Mouse (Mus musculus) midbrain, embryonic 11.5 days (tissue): ENCODE data around the gene Timm8b. TPM values are rescaled to one million over a fixed set of nuclear protein-coding genes. Genes with fewer than 3 reads are reported as not detected.

ENCODE experiments used
- ATAC-seq: fragments of 200-750 bp; cut with Nextera tagmentation; 2 replicates; pipeline ENCODE4 v1.8.0; 2017; ENCODE audit warnings: moderate TSS enrichment, moderate library complexity; ENCODE audit not compliant: low FRiP score
- DNase-seq: peaks from one replicate; pipeline ENCODE4 v3.0.0; 2015; ENCODE audit warnings: low spot score; ENCODE audit errors: missing footprints
- H3K27ac ChIP-seq: fragments of 300-500 bp; sonication (generic); 2 replicates; pipeline ENCODE4 v1.5.1; 2014; ENCODE audit warnings: low read depth, low read length
- H3K27me3 ChIP-seq: fragments of 300-500 bp; sonication (generic); 2 replicates; pipeline ENCODE4 v1.6.1; 2014; ENCODE audit warnings: mild to moderate bottlenecking, low read length, moderate library complexity, mixed read lengths; ENCODE audit not compliant: control insufficient read depth, insufficient read depth
- H3K36me3 ChIP-seq: fragments of 300-500 bp; sonication (generic); 2 replicates; pipeline ENCODE4 v1.6.1; 2014; ENCODE audit warnings: mild to moderate bottlenecking, low read length, moderate library complexity, mixed read lengths; ENCODE audit not compliant: control insufficient read depth, insufficient read depth
- H3K4me1 ChIP-seq: fragments of 300-500 bp; sonication (generic); 2 replicates; pipeline ENCODE4 v1.6.1; 2014; ENCODE audit warnings: low read length; ENCODE audit not compliant: control insufficient read depth, insufficient read depth
- H3K4me2 ChIP-seq: fragments of 300-500 bp; sonication (generic); 2 replicates; pipeline ENCODE4 v1.6.1; 2014; ENCODE audit warnings: mild to moderate bottlenecking, moderate library complexity
- H3K4me3 ChIP-seq: fragments of 300-500 bp; sonication (generic); 2 replicates; pipeline ENCODE4 v1.5.1; 2014; ENCODE audit warnings: low read depth, low read length
- H3K9ac ChIP-seq: fragments of 300-500 bp; sonication (generic); 2 replicates; pipeline ENCODE4 v1.6.1; 2014; ENCODE audit warnings: low read length
- H3K9me3 ChIP-seq: fragments of 300-500 bp; sonication (generic); 2 replicates; pipeline ENCODE4 v1.6.1; 2016; ENCODE audit warnings: low read length; ENCODE audit not compliant: control insufficient read depth
- WGBS: fragments of 180-500 bp; shearing (Covaris S2); extraction: QIAGEN DNeasy Blood & Tissue Kit; methylation state at CpG from one replicate; pipeline ENCODE4 v1.1.7; 2014; 5-methylcytosine and 5-hydroxymethylcytosine counted together
- polyA plus RNA-seq: library from polyadenylated mRNA; unstranded; fragments of >200 nt; fragmentation: Nextera tagmentation; extraction: Ambion mirVana; gene quantifications from 2 replicates; pipeline ENCODE4 v1.2.1, GENCODE M21; 2014

The Timm8b gene
- polyA plus RNA-seq: 333 and 369 TPM in 2 replicates

DNA sequence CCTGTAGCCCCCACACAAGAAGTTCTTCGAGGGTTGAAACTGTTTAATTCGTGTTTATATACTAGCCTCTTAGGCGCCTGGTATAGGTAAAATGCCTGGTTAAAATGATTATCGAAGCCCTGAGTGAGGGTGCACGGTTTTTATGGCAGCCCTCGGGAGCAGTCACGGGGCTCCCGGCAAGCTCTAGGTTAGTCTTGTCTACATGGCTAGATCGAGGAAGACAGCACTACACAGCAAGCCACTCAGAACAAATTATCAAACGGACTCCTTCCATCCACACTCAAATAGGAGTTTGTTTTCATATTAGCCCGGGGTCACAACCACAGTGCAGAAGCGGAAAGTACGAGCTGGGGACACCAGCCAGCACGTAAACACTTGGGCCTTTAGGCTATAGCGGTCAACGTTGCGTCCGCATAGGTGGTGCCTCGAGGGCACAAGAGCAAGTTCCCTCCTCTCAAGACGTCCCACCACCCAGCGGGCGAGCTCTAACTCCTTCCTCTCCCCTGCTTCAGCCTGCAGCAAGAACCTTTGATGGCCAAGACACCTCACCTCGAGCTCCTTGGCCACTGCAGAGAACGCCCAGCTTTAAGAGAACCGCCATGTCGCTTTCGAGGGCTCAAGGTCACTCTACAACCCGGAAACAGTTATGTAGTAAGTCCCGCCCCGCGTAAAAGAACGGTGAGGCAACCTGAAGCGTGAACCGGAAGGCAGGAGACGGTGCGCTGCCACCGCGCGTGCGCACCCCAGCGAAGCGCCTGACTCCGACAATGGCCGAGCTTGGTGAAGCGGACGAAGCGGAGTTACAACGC lies at the start of gene Timm8b, which contains the start of gene Sdhd:
Gene Timm8b, plus strand, starts transcription at position 722 of the 809 bp plus-strand sequence.
Gene Sdhd, minus strand, starts transcription at position 624 of the 809 bp plus-strand sequence.
- no peaks in the 10 kb centered on the region for H3K9me3 ChIP-seq
- H3K27me3 ChIP-seq: no peaks in the 10 kb centered on the region
- peak within 1 kb of the TSS; percentile 92 for H3K9ac ChIP-seq
- peak within 1 kb of the TSS; percentile 85 for H3K27ac ChIP-seq
- H3K36me3 ChIP-seq: peaks cover 5% of the 10 kb centered on the region
- ATAC-seq (peak; percentile 99), DNase-seq (peak; percentile 99)
- H3K4me1 ChIP-seq: peaks cover 18% of the 10 kb centered on the region
- peak within 1 kb of the TSS; percentile 84 for H3K4me3 ChIP-seq
- H3K4me2 ChIP-seq: peak within 1 kb of the TSS; percentile 96
- 1% methylated on average over 48 of the region's 48 CpGs for WGBS

DNA sequence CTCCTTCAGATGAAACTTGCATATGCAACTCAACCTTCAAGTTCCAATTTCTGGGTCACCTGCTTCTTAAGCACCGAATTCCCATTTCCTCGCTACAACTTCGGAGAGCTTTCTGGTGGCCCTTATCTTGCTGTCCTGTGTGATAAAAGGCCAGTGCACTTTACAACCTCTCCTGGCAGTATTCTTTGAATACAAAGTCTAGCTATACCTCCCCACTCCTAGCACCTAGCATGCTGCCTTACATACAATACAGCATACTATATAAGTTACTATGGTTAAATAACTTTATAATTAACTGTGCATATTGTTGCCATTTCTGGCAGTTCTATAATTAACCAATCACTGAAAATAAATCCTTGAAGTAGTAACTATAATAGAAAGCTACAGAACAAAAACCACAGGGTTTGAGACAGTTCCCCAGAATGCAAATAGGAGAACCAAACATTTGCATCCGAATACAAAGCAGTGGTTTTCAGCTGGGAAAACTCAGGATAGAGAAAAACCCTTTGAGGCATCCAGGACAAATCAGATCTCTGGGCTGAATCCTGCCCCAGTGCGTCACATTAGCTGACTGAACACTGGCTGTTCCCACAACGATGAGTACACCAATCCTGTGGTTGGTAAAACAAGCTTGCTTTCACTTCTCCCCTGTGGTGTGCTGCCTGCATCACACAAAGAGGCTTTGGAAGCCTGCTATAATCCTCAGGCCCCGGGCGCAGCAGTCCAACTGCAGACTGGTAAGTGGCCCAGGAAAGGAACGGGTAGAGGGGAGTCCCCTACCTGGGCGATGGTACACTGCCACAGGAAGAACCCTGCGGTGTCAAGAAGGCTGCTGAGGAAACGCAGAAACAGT lies 49.2 kb upstream of the Timm8b start, which contains the start of gene Il18:
Gene Il18, plus strand, starts transcription at position 587 of the 853 bp plus-strand sequence.
- WGBS: 21% methylated on average over 12 of the region's 12 CpGs
- H3K27ac ChIP-seq: peak within 1 kb of the TSS; percentile 88
- DNase-seq (peak; percentile 95), ATAC-seq (peak; percentile 98)
- H3K9ac ChIP-seq: peak within 1 kb of the TSS; percentile 63
- no peaks in the 10 kb centered on the region for H3K36me3 ChIP-seq
- H3K9me3 ChIP-seq: no peaks in the 10 kb centered on the region
- no peaks in the 10 kb centered on the region for H3K27me3 ChIP-seq
- H3K4me2 ChIP-seq: peak within 1 kb of the TSS; percentile 45
- H3K4me3 ChIP-seq: peak within 1 kb of the TSS; percentile 27
- H3K4me1 ChIP-seq: peaks cover 12% of the 10 kb centered on the region; the same call in 1 of the 2 replicates

DNA sequence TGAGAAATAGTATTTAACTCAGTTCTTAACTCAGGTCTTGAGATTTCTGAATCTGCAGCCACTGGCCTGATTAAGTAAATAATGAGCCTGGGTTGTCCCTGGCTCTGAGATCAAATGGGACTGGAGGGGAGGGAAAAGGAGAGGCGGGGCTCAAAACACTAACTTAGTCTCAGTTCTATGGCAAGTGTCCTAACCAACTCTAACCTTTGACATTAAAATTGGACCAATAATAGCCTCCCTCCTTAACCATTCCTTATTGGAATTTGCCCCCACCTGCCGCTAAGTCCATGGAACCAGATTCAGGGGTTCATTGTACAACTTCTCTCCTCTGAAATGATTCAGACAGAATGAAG lies 48.6 kb upstream of the Timm8b start, which contains the start of gene Bco2:
Gene Bco2, minus strand, starts transcription at position 88 of the 353 bp plus-strand sequence.
- Histone ChIP-seq H3K4me1 (peaks cover 12% of the 10 kb centered on the region; the same call in 1 of the 2 replicates), H3K36me3 (no peaks in the 10 kb centered on the region), H3K27me3 (no peaks in the 10 kb centered on the region), H3K27ac (peak within 1 kb of the TSS; percentile 88), H3K4me3 (peak within 1 kb of the TSS; percentile 27), H3K9me3 (no peaks in the 10 kb centered on the region), H3K9ac (peak within 1 kb of the TSS; percentile 63), H3K4me2 (peak within 1 kb of the TSS; percentile 45)
- 10% methylated on average over 2 of the region's 2 CpGs for WGBS
- ATAC-seq: peak; percentile 76
- DNase-seq: no peak

DNA sequence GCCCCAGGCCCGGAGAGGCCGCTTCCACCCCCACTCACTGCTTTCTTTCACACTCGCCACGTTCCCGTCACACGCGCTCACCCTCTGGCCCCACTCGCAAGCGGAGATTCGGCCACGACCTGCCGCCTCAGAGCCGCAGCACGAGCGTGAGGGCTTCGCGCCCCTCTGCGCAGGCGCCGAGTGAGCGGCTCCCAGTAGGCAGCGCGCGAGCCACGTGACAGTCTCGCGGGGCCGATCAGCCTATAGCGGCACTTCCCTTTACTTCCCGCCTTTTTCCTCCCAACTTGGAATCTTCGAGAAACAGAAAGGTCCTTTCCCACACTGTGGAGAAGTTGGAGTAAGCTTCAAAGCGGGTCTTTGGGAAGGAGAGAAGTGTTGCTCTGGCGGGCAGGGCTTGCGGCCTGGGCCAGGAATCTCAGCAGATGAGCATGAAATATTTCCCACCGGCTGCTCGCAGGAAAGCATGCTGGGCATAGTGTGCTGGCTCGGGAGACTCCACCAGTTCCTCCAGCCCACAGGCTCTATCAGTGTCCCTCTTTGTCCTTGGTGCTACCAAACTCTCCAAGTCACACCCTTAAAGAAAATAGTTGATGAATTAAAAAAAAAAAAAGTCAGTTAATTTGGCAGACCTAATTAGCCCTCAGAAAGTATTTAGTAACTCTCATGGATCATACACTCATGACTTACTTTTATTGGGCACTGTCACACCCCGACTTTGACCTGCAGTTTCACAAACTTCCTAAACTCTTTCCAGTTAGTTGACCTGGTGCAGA lies 42.4 kb upstream of the Timm8b start, which contains the start of gene Tex12:
Gene Tex12, minus strand, starts transcription at position 181 of the 773 bp plus-strand sequence.
- no peaks in the 10 kb centered on the region for H3K27me3 ChIP-seq
- no peak within 1 kb of the TSS for H3K27ac ChIP-seq
- H3K9me3 ChIP-seq: no peaks in the 10 kb centered on the region
- no peak for ATAC-seq
- H3K4me1 ChIP-seq: no peaks in the 10 kb centered on the region
- H3K4me2 ChIP-seq: no peak within 1 kb of the TSS
- no peak within 1 kb of the TSS for H3K4me3 ChIP-seq
- H3K9ac ChIP-seq: no peak within 1 kb of the TSS
- WGBS: 87% methylated on average over 38 of the region's 38 CpGs
- H3K36me3 ChIP-seq: no peaks in the 10 kb centered on the region
- DNase-seq: no peak

DNA sequence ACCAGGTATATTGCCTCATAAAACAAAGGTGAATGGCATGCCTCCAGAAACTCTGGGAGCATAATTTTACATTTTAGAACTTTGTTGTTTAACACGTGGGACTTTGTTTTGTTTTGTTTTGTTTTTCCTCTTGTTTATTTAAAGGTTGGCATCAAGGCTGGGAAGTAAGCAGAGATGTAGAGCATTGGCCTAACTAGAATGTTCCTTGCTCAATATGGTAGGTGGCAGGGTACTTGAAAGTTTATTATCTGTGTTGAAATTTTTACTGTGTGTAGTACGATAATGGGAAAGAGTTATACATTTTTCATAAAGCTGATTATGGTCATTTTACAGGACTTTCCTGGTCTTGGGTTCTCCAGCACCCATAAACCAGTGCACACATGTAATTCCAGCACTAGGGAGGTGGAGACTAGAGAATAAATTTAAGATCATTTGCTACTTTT lies 41.8 kb upstream of the Timm8b start:
- no peak for ATAC-seq
- 87% methylated on average over 2 of the region's 2 CpGs for WGBS

DNA sequence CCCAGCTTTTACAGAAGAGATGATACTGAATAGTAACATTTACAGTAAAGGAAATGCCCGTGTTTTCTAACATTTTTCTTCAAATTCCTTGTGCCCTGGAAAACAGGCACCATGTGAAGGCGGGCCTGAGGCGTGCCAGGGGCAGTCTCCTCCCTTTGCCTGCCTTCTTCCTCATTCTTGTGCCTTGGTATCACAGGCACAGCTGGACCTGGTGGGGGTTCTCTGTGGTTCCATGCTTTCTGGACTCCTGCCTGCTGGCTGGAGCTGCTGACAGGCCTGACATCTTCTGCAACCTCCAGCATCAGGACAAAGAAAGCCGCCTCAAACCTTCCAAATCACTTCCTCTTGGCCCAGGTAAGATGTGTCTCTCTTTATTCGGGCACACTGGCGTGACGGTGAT lies 38.5 kb upstream of the Timm8b start:
- Histone ChIP-seq H3K4me1 (no peaks in the 10 kb centered on the region), H3K9ac (no peak overlapping the region), H3K9me3 (no peaks in the 10 kb centered on the region), H3K27ac (no peak overlapping the region), H3K27me3 (no peaks in the 10 kb centered on the region), H3K36me3 (no peaks in the 10 kb centered on the region), H3K4me2 (no peak overlapping the region), H3K4me3 (no peak overlapping the region)
- DNase-seq (no peak), ATAC-seq (no peak)
- 78% methylated on average over 7 of the region's 7 CpGs for WGBS

More for the DNA sequence above, 41.8 kb upstream of the Timm8b start:
- no peak for DNase-seq
- no peak overlapping the region for H3K4me3 ChIP-seq
- H3K27me3 ChIP-seq: no peaks in the 10 kb centered on the region
- H3K9me3 ChIP-seq: no peaks in the 10 kb centered on the region
- H3K4me2 ChIP-seq: no peak overlapping the region
- no peaks in the 10 kb centered on the region for H3K36me3 ChIP-seq
- H3K27ac ChIP-seq: no peak overlapping the region
- no peak overlapping the region for H3K9ac ChIP-seq
- no peaks in the 10 kb centered on the region for H3K4me1 ChIP-seq

DNA sequence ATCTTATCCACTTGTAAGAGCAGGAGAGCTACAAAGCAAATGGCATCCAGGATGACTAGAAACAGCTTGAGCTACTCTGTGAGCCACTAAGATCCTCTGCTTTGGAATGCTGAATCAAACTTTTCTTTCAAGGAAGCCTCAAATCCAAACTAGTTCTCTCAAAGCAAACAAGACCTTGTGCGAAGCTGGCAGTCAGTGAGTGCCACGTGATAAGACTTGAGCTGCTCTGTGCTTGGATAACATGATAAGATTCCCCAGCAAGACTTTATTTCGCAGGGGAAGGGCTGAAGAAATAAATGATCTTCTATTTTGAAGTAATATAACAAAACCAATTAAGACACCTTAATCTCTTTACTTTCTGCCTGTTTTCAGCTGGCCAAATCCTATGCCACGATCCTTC lies 37.8 kb upstream of the Timm8b start:
- Histone ChIP-seq H3K27ac (no peak overlapping the region), H3K4me2 (no peak overlapping the region), H3K27me3 (no peaks in the 10 kb centered on the region), H3K9me3 (no peaks in the 10 kb centered on the region), H3K4me1 (no peaks in the 10 kb centered on the region), H3K4me3 (no peak overlapping the region), H3K9ac (no peak overlapping the region), H3K36me3 (no peaks in the 10 kb centered on the region)
- DNase-seq: no peak
- WGBS: 79% methylated on average over 4 of the region's 4 CpGs
- no peak for ATAC-seq

DNA sequence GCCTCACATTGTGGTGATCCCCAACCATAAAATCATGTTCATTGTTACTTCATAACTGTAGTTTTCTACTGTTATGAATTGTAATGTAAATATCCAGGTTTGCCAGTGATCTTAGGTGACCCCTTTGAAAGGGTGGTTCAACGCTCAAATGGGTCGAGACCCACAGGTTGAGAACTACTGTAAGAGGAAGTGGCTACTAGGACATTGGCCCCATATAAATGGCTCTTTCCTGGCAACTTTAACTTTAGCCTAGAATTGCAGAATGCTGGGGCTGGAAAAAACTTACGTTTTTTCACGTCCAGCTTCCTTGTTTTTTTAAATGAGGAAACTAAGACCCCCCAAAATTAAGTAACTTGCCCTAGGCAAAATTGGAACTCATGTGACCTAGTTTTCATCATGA lies 36.3 kb upstream of the Timm8b start:
- 90% methylated on average over 4 of the region's 4 CpGs for WGBS
- ATAC-seq (no peak), DNase-seq (no peak)
- no peak overlapping the region for H3K4me3 ChIP-seq
- no peak overlapping the region for H3K4me2 ChIP-seq
- H3K27me3 ChIP-seq: no peaks in the 10 kb centered on the region
- H3K36me3 ChIP-seq: no peaks in the 10 kb centered on the region
- no peak overlapping the region for H3K27ac ChIP-seq
- H3K9ac ChIP-seq: no peak overlapping the region
- no peaks in the 10 kb centered on the region for H3K4me1 ChIP-seq
- H3K9me3 ChIP-seq: no peaks in the 10 kb centered on the region
